Mouse (Mus musculus) embryonic facial prominence, embryonic 14.5 days (tissue): ENCODE measurements at regions not wholly inside any gene's neighbourhood (a gene's known extent, or its start where the extent isn't known, plus 50 kb on each side); places are given as distances from the start of the nearest gene placed in this dataset.

Experiments
- ATAC-seq: fragments of 200-750 bp; cut with Nextera tagmentation; 2 replicates; pipeline ENCODE4 v1.8.0; 2017; ENCODE audit warnings: low read depth, moderate number of reproducible peaks, moderate TSS enrichment
- DNase-seq: peaks from one replicate; pipeline ENCODE4 v3.0.0-alpha.2; 2015; ENCODE audit warnings: low spot score
- H3K27ac ChIP-seq: fragments of 300-500 bp; sonication (generic); replicated peaks from 2 replicates; pipeline ENCODE4 v1.5.1; 2014; ENCODE audit warnings: low read depth, mild to moderate bottlenecking, low read length, moderate library complexity
- H3K27me3 ChIP-seq: fragments of 300-500 bp; sonication (generic); replicated peaks from 2 replicates; pipeline ENCODE4 v1.6.1; 2014; ENCODE audit warnings: low read length; ENCODE audit not compliant: control insufficient read depth, insufficient read depth
- H3K36me3 ChIP-seq: fragments of 300-500 bp; sonication (generic); 2 replicates; pipeline ENCODE4 v1.6.1; 2014; ENCODE audit warnings: low read length, mixed read lengths; ENCODE audit not compliant: control insufficient read depth, insufficient read depth
- H3K4me1 ChIP-seq: fragments of 300-500 bp; sonication (generic); 2 replicates; pipeline ENCODE4 v1.6.1; 2014; ENCODE audit warnings: antibody characterized with exemption, low read length; ENCODE audit not compliant: control insufficient read depth, insufficient read depth
- H3K4me2 ChIP-seq: fragments of 300-500 bp; sonication (generic); 2 replicates; pipeline ENCODE4 v1.6.1; 2014; ENCODE audit warnings: low read depth, mild to moderate bottlenecking, low read length, moderate library complexity, mixed read lengths
- H3K4me3 ChIP-seq: fragments of 300-500 bp; sonication (generic); 2 replicates; pipeline ENCODE4 v1.5.1; 2014; ENCODE audit warnings: low read depth, mild to moderate bottlenecking, low read length
- H3K9ac ChIP-seq: fragments of 300-500 bp; sonication (generic); 2 replicates; pipeline ENCODE4 v1.6.1; 2014; ENCODE audit warnings: low read depth, mild to moderate bottlenecking, low read length, moderate library complexity, mixed read lengths
- H3K9me3 ChIP-seq: fragments of 300-500 bp; sonication (generic); 2 replicates; pipeline ENCODE4 v1.6.1; 2016; ENCODE audit warnings: low read length; ENCODE audit not compliant: control insufficient read depth
- WGBS: fragments of 180-500 bp; shearing (Covaris S2); extraction: QIAGEN DNeasy Blood & Tissue Kit; methylation state at CpG from one replicate; pipeline ENCODE4 v1.1.7; 2014; 5-methylcytosine and 5-hydroxymethylcytosine counted together

DNA sequence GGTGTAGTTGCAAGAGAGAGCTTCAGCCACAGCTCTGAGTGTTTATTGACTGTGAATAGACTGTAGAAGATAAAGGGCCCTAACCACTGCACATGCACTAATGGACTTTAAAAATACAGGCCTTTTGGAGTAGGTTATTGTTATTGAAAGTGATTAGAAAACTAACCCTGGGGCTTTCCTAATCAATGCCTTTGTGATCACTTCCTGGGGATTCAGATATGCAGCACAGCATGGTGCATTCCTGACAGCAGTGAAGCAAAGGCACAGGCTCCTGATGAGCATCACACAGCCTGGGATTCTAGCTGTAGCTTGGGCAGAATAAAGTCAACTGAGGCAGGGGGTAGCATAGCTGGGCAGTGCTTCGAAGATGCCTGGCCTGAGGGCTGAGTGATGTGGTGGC, 87.3 kb downstream of the Gm11077 start:
- WGBS = 27% methylated on average over 1 of the region's 1 CpGs
- Histone ChIP-seq H3K4me3 (no peak overlapping the region), H3K4me2 (no peak overlapping the region), H3K4me1 (no peaks in the 10 kb centered on the region; the same call in 1 of the 2 replicates), H3K27ac (no peak overlapping the region), H3K9me3 (no peaks in the 10 kb centered on the region), H3K27me3 (no peaks in the 10 kb centered on the region), H3K9ac (no peak overlapping the region), H3K36me3 (no peaks in the 10 kb centered on the region)
- ATAC-seq (no peak), DNase-seq (no peak)

DNA sequence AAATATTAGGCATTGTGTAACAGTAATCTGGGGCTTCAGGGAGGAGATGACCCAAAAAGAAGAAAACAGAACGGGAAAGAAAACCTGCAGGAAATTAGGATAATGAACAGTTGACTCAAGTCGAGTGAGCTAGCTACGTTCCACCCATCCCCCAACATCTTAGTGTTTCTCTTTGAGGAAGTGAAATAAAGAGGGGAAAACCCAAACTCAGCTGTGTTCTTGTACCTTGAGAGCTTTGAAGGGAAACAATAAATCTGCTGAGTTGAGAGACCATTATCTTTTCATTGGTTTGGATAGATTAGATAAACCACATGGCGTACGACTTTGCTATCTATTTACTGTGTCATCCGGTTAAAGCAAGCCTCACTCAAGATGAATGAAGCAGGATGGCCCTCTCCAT, 87.7 kb downstream of the Gm11077 start:
- Histone ChIP-seq H3K9me3 (no peaks in the 10 kb centered on the region), H3K27me3 (no peaks in the 10 kb centered on the region), H3K27ac (no peak overlapping the region), H3K4me2 (no peak overlapping the region), H3K4me1 (no peaks in the 10 kb centered on the region; the same call in 1 of the 2 replicates), H3K36me3 (no peaks in the 10 kb centered on the region), H3K9ac (no peak overlapping the region), H3K4me3 (no peak overlapping the region)
- DNase-seq (peak; percentile 18), ATAC-seq (no peak)
- WGBS = 46% methylated on average over 6 of the region's 6 CpGs

DNA sequence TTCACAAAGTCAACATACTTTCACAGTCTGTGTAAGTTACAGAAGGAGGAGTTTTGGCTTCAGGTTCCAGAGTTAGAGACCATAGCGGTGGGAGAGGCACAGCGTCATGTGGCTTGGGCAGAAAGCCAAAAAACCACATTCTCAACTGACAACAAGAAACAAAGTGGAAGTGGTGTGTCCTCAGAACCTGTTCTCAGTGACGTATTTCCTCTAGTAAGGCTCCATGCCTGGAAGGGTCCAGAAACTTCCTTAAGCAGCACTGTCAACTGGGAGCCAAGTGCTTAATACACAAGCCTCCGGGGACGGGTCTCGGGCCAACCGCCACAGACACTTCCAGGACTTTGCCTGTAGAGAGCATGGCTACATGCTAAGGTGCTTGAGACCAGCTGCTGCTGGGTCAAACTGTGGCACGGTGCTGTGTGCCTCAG, 90.4 kb downstream of the Gm11077 start:
- Histone ChIP-seq H3K9ac (no peak overlapping the region), H3K27me3 (no peaks in the 10 kb centered on the region), H3K4me2 (no peak overlapping the region), H3K27ac (no peak overlapping the region), H3K4me3 (no peak overlapping the region), H3K36me3 (no peaks in the 10 kb centered on the region), H3K9me3 (no peaks in the 10 kb centered on the region), H3K4me1 (no peaks in the 10 kb centered on the region; the same call in 1 of the 2 replicates)
- peak; percentile 70 for DNase-seq
- WGBS = 50% methylated on average over 8 of the region's 8 CpGs
- 0 out of 2 replicates have a peak, but pooled peaks have one; percentile 63 for ATAC-seq

- Histone ChIP-seq H3K27ac (no peak overlapping the region), H3K9me3 (no peaks in the 10 kb centered on the region), H3K4me2 (no peak overlapping the region), H3K9ac (no peak overlapping the region), H3K4me3 (no peak overlapping the region), H3K36me3 (no peaks in the 10 kb centered on the region), H3K4me1 (no peaks in the 10 kb centered on the region), H3K27me3 (no peaks in the 10 kb centered on the region)
- ATAC-seq = no peak
- DNase-seq = no peak
Measured at GRCm38 (mm10) chr6:140826522-140826921, 97.4 kb downstream of the Gm11077 start.

DNA sequence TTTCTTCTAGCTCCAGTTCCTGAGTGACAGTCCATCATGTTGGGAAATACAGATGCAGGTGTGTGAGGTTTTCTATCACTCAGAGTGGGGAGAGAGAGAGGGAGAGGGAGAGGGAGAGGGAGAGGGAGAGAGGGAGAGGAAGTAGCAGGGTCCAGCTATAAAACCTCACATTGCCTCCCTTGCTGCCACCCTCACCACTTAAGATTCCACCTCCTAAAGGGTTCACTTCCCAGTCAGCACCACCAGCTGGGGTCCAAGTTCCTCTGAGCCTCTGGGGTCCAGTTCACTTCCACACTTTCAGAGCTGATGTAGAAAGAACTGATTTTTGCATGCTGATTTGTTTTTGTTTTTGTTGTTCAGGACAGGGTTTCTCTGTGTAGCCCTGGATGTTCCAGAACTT, 98.6 kb downstream of the Gm11077 start:
- no peak overlapping the region for H3K4me3 ChIP-seq
- no peak for ATAC-seq
- DNase-seq = no peak
- no peak overlapping the region for H3K4me2 ChIP-seq
- no peak overlapping the region for H3K27ac ChIP-seq
- no peak overlapping the region for H3K9ac ChIP-seq
- no peaks in the 10 kb centered on the region for H3K9me3 ChIP-seq
- no peaks in the 10 kb centered on the region for H3K4me1 ChIP-seq
- no peaks in the 10 kb centered on the region for H3K36me3 ChIP-seq
- no peaks in the 10 kb centered on the region for H3K27me3 ChIP-seq

GRCm38 (mm10) chr6:140843292-140843991, 114.4 kb downstream of the Gm11077 start:
- no peak overlapping the region for H3K27ac ChIP-seq
- no peaks in the 10 kb centered on the region for H3K9me3 ChIP-seq
- 80% methylated on average over 8 of the region's 8 CpGs for WGBS
- H3K4me1 ChIP-seq = no peaks in the 10 kb centered on the region
- H3K36me3 ChIP-seq = no peaks in the 10 kb centered on the region
- H3K27me3 ChIP-seq = no peaks in the 10 kb centered on the region
- no peak overlapping the region for H3K4me3 ChIP-seq
- no peak overlapping the region for H3K4me2 ChIP-seq
- DNase-seq (no peak), ATAC-seq (no peak)
- H3K9ac ChIP-seq = no peak overlapping the region

- ATAC-seq = no peak
Measured at GRCm38 (mm10) chr6:140847165-140847564, 118.1 kb downstream of the Gm11077 start.

GRCm38 (mm10) chr6:140852420-140852819, 123.3 kb downstream of the Gm11077 start:
- Histone ChIP-seq H3K27ac (no peak overlapping the region), H3K4me2 (no peak overlapping the region), H3K4me1 (peaks cover 27% of the 10 kb centered on the region), H3K36me3 (no peaks in the 10 kb centered on the region), H3K9me3 (0 out of 2 replicates have a peak, but pooled peaks cover 4% of the 10 kb centered on the region), H3K9ac (no peak overlapping the region), H3K27me3 (no peaks in the 10 kb centered on the region), H3K4me3 (no peak overlapping the region)
- ATAC-seq (no peak), DNase-seq (no peak)
- WGBS = 68% methylated on average over 5 of the region's 5 CpGs

More at GRCm38 (mm10) chr6:140847165-140847564, 118.1 kb downstream of the Gm11077 start:
- Histone ChIP-seq H3K4me1 (no peaks in the 10 kb centered on the region), H3K4me2 (no peak overlapping the region), H3K9ac (no peak overlapping the region), H3K36me3 (no peaks in the 10 kb centered on the region), H3K27me3 (no peaks in the 10 kb centered on the region), H3K4me3 (no peak overlapping the region), H3K9me3 (0 out of 2 replicates have a peak, but pooled peaks cover 4% of the 10 kb centered on the region), H3K27ac (no peak overlapping the region)
- WGBS = 85% methylated on average over 3 of the region's 3 CpGs
- DNase-seq = no peak

DNA sequence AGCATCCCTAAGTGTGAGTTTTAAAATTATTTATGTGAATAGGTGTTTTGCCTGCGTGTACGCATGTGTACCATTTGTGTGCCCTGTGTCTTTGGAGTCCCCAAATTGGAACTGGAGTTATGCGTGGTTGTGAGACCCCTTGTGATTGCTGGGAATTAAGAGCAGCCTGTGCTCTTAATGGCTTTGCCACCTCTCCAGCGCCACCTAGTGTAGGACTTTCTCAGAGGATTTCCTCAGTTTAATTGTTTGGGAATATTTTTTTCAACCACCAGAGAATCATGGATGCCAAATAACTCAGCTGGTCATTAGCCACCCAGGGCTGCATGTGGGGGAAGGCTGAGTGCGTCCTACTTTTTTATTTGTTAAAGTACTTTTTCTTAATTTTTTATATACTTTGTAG, 124.4 kb downstream of the Gm11077 start:
- H3K36me3 ChIP-seq = no peaks in the 10 kb centered on the region
- no peak overlapping the region for H3K4me3 ChIP-seq
- H3K27me3 ChIP-seq = no peaks in the 10 kb centered on the region
- no peak overlapping the region for H3K9ac ChIP-seq
- no peak overlapping the region for H3K27ac ChIP-seq
- H3K9me3 ChIP-seq = 0 out of 2 replicates have a peak, but pooled peaks cover 4% of the 10 kb centered on the region
- no peak overlapping the region for H3K4me2 ChIP-seq
- WGBS = 52% methylated on average over 5 of the region's 5 CpGs
- ATAC-seq = no peak
- H3K4me1 ChIP-seq = peaks cover 28% of the 10 kb centered on the region
- peak; percentile 77 for DNase-seq
